Mouse (Mus musculus): ENCODE data around the gene Rnf144a. TPM values are rescaled to one million over a fixed set of nuclear protein-coding genes. Genes with fewer than 3 reads are reported as not detected.
A peak's percentile ranks its signal among the peaks of the same experiment; 100 is the strongest.
"Not testable (repeated sequence)": the region's sequence is repeated elsewhere in the genome, so short reads cannot be mapped to it uniquely, and the experiment has no call there.

The Rnf144a gene
- 10 to 100 TPM; 20.4 to 22.6 TPM for total RNA-seq (2021)
- long read RNA-seq, experiment 1, full-length matches to known transcripts, result 2 of 11 reads
- long read RNA-seq, experiment 1, partial matches to known transcripts, result 1 of 11 reads
- long read RNA-seq, experiment 1, other reads (novel, unspliced or antisense), result 8 of 11 reads
- long read RNA-seq, experiment 2, full-length matches to known transcripts, result 4 of 9 reads
- long read RNA-seq, experiment 2, partial matches to known transcripts, result 0 of 9 reads
- long read RNA-seq, experiment 2, other reads (novel, unspliced or antisense), result 5 of 9 reads

DNA sequence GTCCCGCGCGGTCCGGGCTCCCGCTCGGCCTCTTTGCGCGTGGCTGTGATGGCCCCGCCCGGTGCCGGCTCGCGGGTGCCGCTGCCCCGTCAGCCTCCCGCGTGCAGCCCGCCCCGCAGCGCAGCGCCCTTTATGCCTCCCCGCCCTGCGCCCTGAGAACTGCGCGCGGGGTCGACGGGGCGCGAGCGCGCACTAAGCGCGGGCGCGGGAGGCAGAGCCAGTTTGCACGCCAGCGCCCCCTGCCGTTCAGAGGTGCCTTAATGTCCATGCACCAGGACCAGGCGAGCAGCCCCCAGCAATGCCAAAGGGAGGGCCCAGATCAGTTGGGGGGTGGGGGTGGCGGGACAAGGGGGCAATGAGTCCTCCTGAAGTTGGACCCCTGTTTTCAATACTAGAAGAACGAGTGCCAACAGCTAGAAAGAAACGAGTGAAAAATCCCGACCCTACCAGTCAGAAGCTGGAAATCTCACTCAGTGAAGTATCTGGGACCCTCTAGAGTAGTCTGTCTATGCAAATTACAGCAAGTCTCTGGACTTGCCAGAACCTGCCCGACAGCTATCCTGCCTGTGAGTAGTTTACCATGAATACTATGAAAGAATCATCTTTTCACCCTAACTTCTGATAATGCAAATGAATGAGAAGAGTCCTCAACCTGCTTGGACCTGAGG lies at the start of gene Rnf144a:
Rnf144a (minus strand) TSS at position 151 of the 668 bp plus-strand sequence.
- H3K4me3 ChIP-seq, result peak within 1 kb of the TSS; percentile 96
- peak within 1 kb of the TSS; percentile 97 for H3K27ac ChIP-seq
- DNase-seq (ENCODE audit: low spot score in 2 of 2), result peak; percentile 79 to 97
- TF ChIP-seq CTCF (conservative IDR thresholded peaks at IDR 0.05), result peak; percentile 81

DNA sequence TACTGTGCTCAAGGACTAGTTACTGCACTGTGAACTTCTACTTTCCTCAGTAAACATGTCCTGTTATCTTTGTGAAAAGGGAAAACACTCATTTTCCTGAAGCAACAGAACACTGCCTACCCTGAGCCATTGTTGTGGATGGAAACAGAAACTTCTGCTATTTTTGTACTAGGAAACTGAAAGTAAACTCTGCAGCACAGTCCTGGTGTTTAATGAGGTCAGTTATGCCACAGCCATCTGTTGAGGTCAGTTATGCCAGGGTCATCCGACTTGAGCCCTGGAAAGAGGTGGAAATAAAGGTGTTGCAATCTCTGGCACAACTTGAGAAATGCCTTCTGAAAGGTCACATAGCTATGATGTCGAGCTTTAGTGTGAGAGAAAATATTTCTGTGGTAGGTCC lies 45.0 kb upstream of the Rnf144a start:
- TF ChIP-seq CTCF (conservative IDR thresholded peaks at IDR 0.05), result no peak
- Histone ChIP-seq H3K27ac (no peak overlapping the region), H3K4me3 (no peak overlapping the region)
- no peak for DNase-seq (ENCODE audit: low spot score in 2 of 2)

DNA sequence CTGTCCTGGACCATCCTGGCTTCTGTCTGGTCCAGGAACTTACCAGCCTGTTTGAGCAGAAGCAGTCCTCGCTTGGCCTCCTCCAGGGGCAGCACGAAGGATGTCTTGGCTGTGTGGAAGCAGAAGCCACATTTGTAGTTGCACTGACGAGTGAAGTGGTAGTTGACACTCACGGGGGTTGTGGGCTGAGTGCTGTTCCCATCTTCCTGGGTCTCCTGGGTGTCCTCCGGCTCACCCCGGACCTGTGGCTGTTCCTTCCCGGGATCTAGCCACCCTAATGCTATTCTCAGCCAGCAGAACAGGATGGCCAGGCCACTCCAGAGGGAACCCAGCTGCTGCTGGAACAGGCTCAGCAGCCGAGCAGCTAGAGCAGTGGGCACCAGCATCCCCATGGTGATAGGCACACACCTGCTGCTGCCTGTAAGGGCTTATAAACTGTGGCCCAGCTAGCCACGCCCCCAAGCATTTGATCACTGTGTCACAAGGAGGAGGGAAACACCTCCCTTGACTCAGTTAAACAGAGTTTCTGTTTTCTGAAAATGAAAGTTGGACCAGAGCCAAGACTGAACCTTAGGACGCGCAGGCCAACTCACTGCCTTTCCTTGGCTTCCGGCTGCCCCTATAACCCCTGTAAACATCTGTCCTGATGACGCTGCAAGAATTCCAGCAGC lies 41.1 kb upstream of the Rnf144a start, which contains the start of gene Rsad2:
Rsad2 (minus strand) TSS at position 425 of the 671 bp plus-strand sequence.
- Histone ChIP-seq H3K4me3 (peak within 1 kb of the TSS; percentile 21), H3K27ac (peak within 1 kb of the TSS; percentile 11; the same call in 1 of the 2 replicates)
- DNase-seq (ENCODE audit: low spot score in 2 of 2), result peak in 1 of 2 experiments; percentile 10
- TF ChIP-seq CTCF (conservative IDR thresholded peaks at IDR 0.05), result no peak

DNA sequence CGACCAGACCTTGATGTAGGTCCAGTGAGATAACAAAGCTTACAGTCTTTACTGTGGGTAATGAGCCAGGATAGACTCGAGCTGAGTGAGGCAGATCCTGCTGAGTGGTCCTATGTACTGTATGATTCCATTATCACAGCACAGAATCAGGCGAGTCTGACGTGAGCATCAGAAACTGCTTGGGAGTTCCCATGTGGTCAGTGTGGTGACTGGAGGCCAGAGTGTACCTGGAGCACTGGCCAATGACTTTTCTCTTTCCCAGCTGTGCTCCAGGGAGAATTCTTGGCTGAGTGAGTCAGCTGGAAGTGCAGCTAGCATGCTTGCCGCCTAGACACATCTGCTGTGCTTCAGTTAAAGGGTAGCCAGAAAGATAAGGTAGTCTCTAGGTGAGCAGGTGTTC lies 39.6 kb upstream of the Rnf144a start:
- no peak overlapping the region for H3K27ac ChIP-seq
- H3K4me3 ChIP-seq, result no peak overlapping the region
- no peak for TF ChIP-seq CTCF (conservative IDR thresholded peaks at IDR 0.05)
- no peak for DNase-seq (ENCODE audit: low spot score in 2 of 2)

- DNase-seq (ENCODE audit: low spot score in 2 of 2), result no peak
- no peak for TF ChIP-seq CTCF (conservative IDR thresholded peaks at IDR 0.05)
- H3K27ac ChIP-seq, result no peak overlapping the region
- no peak overlapping the region for H3K4me3 ChIP-seq
These were observed 37.9 kb upstream of the Rnf144a start for GRCm38 (mm10) chr12:26452951-26453350.

- Histone ChIP-seq H3K27ac (no peak overlapping the region), H3K4me3 (no peak overlapping the region)
- no peak for TF ChIP-seq CTCF (conservative IDR thresholded peaks at IDR 0.05)
- DNase-seq (ENCODE audit: low spot score in 2 of 2), result no peak
These were observed 36.1 kb upstream of the Rnf144a start for GRCm38 (mm10) chr12:26451150-26451549.

DNA sequence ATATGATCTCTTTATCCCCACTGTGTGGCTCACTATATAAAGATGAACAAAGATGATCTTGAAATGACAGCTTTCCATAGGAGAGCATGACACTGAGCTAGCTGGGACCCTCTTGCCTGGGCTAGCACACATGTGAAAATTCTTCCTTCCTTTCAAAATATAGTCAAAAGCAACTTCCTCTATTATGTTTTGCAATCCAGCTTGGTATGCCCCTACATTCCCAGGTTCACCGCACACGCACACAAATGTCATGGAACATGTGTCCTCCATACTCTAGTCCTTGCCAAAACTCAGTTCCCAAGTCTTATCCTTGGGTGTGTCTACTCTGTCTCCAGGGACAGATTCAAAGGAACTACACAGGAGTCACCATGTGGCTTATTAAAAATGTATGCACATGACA lies 34.4 kb upstream of the Rnf144a start:
- TF ChIP-seq CTCF (conservative IDR thresholded peaks at IDR 0.05), result no peak
- no peak overlapping the region for H3K4me3 ChIP-seq
- H3K27ac ChIP-seq, result no peak overlapping the region
- no peak for DNase-seq (ENCODE audit: low spot score in 2 of 2)

DNA sequence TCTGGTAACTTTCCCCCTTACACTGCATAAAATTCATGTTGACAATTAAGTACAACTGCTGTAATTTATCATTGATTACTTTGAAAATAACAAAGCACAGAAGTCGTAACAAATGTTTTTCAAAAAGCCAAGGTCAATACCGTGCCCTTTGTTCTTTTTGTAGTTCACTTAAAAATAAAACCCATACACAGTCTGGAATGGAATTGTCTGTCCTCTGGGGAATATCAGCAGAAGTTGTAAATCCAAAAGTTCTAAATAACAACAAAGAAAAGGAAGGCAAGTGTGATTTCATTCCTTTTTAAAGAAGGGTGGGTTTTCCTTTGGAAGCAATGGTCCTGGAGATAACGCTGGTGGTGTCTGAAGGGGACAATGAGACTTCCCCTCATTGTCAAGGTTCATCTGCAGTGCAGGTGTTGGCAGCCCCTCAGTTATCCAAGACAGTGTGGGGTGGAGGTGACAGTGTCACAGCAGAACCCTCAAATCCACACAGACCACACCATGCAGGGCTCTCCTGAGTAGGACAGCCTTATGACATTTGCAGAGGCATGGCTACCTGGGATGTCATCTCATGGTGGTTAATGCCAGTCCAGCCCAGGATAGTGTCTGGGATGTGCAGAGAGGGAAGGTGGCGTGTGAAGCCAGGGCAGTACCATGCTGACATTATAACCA lies 31.5 kb upstream of the Rnf144a start:
- no peak for DNase-seq (ENCODE audit: low spot score in 2 of 2)
- TF ChIP-seq CTCF (conservative IDR thresholded peaks at IDR 0.05), result no peak
- Histone ChIP-seq H3K4me3 (no peak overlapping the region), H3K27ac (no peak overlapping the region)

DNA sequence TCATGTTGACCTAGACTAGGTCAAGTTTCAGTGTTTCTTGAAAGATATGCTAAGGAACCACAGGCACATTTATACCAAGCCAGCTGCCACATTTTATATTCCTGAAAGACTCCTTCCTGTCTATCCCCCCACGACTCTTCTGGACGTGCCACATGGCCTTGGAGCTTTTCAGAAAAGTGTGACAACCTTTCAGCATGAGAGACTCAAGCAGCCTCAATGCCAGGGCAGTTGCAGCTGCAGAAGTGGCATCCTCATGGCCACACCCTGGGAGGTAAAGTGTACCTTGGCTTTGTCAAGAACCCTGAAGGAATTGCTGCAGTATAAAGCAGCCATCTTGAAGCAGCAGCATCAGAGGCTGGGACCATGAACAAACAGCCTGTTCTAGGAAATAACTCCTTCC lies 29.5 kb upstream of the Rnf144a start:
- Histone ChIP-seq H3K27ac (no peak overlapping the region), H3K4me3 (no peak overlapping the region)
- no peak for DNase-seq (ENCODE audit: low spot score in 2 of 2)
- no peak for TF ChIP-seq CTCF (conservative IDR thresholded peaks at IDR 0.05)

- peak; percentile 52 to 76 for DNase-seq (ENCODE audit: low spot score in 2 of 2)
These were observed 29.0 kb upstream of the Rnf144a start for GRCm38 (mm10) chr12:26444054-26444453.

DNA sequence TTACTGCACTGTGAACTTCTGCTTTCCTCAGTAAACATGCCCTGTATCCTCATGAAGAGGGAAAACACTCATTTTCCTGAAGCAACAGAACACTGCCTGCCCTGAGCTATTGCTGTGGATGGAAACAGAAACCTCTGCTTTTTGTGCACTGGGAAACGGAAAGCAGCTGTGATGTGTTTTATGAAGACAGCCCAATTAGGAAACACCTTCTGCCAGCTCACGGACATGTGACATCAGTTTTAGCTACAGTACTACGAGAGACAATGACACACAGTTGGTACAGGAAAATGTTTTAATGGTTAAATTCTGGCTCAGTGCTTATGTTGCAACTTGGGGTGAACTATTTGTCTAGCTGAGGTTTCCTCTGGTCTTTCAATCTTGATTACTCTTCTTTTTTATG lies 24.3 kb upstream of the Rnf144a start:
- Histone ChIP-seq H3K4me3 (no peak overlapping the region), H3K27ac (no peak overlapping the region)
- TF ChIP-seq CTCF (conservative IDR thresholded peaks at IDR 0.05), result no peak
- no peak for DNase-seq (ENCODE audit: low spot score in 2 of 2)

More at GRCm38 (mm10) chr12:26444054-26444453, 29.0 kb upstream of the Rnf144a start:
- Histone ChIP-seq H3K4me3 (no peak overlapping the region), H3K27ac (no peak overlapping the region)
- TF ChIP-seq CTCF (conservative IDR thresholded peaks at IDR 0.05), result peak; percentile 98

- TF ChIP-seq CTCF (conservative IDR thresholded peaks at IDR 0.05), result no peak
- no peak overlapping the region for H3K27ac ChIP-seq
- no peak overlapping the region for H3K4me3 ChIP-seq
- no peak for DNase-seq (ENCODE audit: low spot score in 2 of 2)
These were observed 22.9 kb upstream of the Rnf144a start for GRCm38 (mm10) chr12:26437950-26438349.

GRCm38 (mm10) chr12:26436334-26436733 lies 21.3 kb upstream of the Rnf144a start:
- no peak for DNase-seq (ENCODE audit: low spot score in 2 of 2)
- Histone ChIP-seq H3K27ac (no peak overlapping the region), H3K4me3 (no peak overlapping the region)
- TF ChIP-seq CTCF (conservative IDR thresholded peaks at IDR 0.05), result no peak

DNA sequence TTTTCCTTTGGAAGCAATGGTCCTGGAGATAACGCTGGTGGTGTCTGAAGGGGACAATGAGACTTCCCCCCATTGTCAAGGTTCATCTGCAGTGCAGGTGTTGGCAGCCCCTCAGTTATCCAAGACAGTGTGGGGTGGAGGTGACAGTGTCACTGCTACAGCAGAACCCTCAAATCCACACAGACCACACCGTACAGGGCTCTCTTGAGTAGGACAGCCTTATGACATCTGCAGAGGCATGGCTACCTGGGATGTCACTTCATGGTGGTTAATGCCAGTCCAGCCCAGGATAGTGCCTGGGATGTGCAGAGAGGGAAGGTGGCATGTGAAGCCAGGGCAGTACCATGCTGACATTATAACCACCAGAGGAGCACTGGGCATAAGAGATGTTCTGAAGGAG lies 13.7 kb upstream of the Rnf144a start:
- not testable (repeated sequence) for DNase-seq (ENCODE audit: low spot score in 2 of 2); H3K4me3 ChIP-seq; H3K27ac ChIP-seq
